Mouse (Mus musculus): Measurements from ENCODE around the gene Vkorc1. TPM values are rescaled to one million over a fixed set of nuclear protein-coding genes. Genes with fewer than 3 reads are reported as not detected.
"Not testable (repeated sequence)": the region's sequence is repeated elsewhere in the genome, so short reads cannot be mapped to it uniquely, and the experiment has no call there.

Vkorc1 gene
- polyA plus RNA-seq (2015; fragmentation: Nextera tagmentation; extraction: Ambion mirVana) = 162 and 165 TPM in 2 replicates

- Histone ChIP-seq H3K4me3 (replicated peaks; ENCODE audit: low read depth, low read length) (peak within 1 kb of the TSS; percentile 65), H3K27me3 (ENCODE audit: insufficient read depth, low read length) (no peaks in the 10 kb centered on the region), H3K9ac (ENCODE audit: low read depth, low read length) (peak within 1 kb of the TSS; percentile 65), H3K4me2 (ENCODE audit: low read length) (peak within 1 kb of the TSS; percentile 88), H3K9me3 (replicated peaks; ENCODE audit: low read length) (no peaks in the 10 kb centered on the region), H3K27ac (peak within 1 kb of the TSS; percentile 81), H3K4me1 (replicated peaks; ENCODE audit: insufficient read depth, low read length) (peaks cover 11% of the 10 kb centered on the region; the same call in 1 of the 2 replicates), H3K36me3 (ENCODE audit: insufficient read depth, low read length) (peaks cover 8% of the 10 kb centered on the region)
- ATAC-seq (replicated peaks; ENCODE audit: low FRiP score, low read depth) (peak; percentile 95), DNase-seq (ENCODE audit: low spot score) (peak; percentile 99)
- peak; percentile 60 for TF ChIP-seq CTCF (IDR thresholded peaks at IDR 0.05; ENCODE audit: low read depth)
- under 1% methylated on average over 26 of the region's 26 CpGs for WGBS
Observed at GRCm38 (mm10) chr7:127895442-127895841, at the start of gene Vkorc1, which contains the start of gene Gm21974. TSS of gene Vkorc1 (minus strand) at chr7:127895617. TSS of gene Gm21974 (minus strand) at chr7:127895454.

DNA sequence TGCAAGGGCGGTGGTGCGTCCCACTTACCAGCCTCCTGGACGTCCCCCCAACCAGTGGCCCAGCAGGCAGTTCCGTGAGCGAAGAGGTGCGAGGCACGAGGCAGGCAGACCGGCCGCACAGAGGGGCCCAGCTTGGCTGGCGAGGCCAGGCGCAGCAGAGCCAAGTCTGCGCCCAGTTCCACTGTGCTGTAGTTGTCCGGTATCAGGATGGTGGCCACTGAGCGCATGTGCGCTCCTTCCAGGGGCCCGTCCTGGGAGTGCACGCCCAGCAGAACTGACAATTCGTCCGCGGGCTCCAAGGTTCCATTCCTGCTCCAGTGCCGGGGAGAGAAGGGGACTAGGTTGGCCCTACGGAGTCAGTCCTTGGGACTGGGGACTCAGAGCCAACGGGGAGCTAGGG, 49.2 kb upstream of the Vkorc1 start:
- no peak for ATAC-seq (replicated peaks; ENCODE audit: low FRiP score, low read depth)
- DNase-seq (ENCODE audit: low spot score) = no peak
- Histone ChIP-seq H3K4me2 (ENCODE audit: low read length) (peak overlapping the region; percentile 16; the same call in 1 of the 2 replicates), H3K9me3 (replicated peaks; ENCODE audit: low read length) (no peaks in the 10 kb centered on the region), H3K27me3 (ENCODE audit: insufficient read depth, low read length) (no peaks in the 10 kb centered on the region), H3K36me3 (ENCODE audit: insufficient read depth, low read length) (no peaks in the 10 kb centered on the region), H3K4me1 (replicated peaks; ENCODE audit: insufficient read depth, low read length) (no peaks in the 10 kb centered on the region), H3K9ac (ENCODE audit: low read depth, low read length) (no peak overlapping the region), H3K27ac (no peak overlapping the region), H3K4me3 (replicated peaks; ENCODE audit: low read depth, low read length) (no peak overlapping the region; the same call in 1 of the 2 replicates)
- WGBS = 12% methylated on average over 23 of the region's 23 CpGs
- no peak for TF ChIP-seq CTCF (IDR thresholded peaks at IDR 0.05; ENCODE audit: low read depth)

DNA sequence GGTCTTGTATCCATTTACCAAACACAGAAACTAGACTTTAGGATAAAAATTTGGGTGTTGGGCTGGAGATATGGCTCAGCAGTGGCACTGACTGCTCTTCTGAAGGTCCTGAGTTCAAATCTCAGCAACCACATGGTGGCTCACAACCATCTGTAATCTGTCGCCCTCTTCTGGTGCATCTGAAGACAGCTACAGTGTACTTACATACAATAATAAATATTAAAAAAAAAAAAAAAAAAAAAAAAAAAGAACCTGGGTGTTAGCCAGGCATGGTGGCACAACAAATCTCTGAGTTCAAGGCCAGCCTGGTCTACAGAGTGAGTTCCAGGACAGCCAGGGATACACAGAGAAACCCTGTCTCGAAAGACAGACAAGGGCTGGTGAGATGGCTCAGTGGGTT, 46.7 kb upstream of the Vkorc1 start:
- H3K4me2 ChIP-seq (ENCODE audit: low read length); H3K4me3 ChIP-seq (replicated peaks; ENCODE audit: low read depth, low read length); H3K4me1 ChIP-seq (replicated peaks; ENCODE audit: insufficient read depth, low read length); DNase-seq (ENCODE audit: low spot score); H3K27me3 ChIP-seq (ENCODE audit: insufficient read depth, low read length); H3K9me3 ChIP-seq (replicated peaks; ENCODE audit: low read length); H3K36me3 ChIP-seq (ENCODE audit: insufficient read depth, low read length); ATAC-seq (replicated peaks; ENCODE audit: low FRiP score, low read depth); H3K27ac ChIP-seq; H3K9ac ChIP-seq (ENCODE audit: low read depth, low read length): not testable (repeated sequence)
- WGBS = 55% methylated on average over 2 of the region's 2 CpGs
- peak; percentile 48 for TF ChIP-seq CTCF (IDR thresholded peaks at IDR 0.05; ENCODE audit: low read depth)

DNA sequence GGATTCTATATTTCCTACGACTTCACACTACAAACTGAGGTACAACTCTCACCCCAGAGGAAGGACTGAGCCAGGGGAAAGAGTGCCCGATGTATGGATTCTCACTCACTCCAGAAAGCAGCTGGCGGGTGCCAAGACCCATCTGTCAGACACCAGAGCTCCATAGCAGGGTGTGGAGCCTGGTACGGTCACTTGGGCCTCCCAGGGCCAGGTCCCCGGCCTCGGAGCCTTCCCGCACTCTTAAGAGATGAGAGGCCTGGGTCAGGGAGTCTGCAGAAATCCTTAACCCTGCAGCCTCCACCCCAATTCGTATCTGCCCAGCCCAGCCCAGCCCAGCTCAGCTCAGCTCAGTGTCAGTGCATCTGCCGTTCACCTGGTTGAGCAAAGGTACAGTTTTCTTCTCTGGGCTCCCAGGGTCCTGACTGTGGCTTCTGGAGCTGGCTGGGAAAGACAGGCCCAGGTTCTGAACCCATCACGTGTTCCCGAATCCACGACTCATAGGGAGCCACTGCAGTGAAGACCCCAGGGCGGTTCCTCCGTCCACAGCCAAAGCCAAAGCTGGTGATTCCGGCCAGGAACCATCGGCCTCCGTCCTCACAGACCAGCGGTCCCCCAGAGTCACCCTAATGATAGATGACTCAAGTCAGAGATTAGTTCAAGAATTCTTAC, 40.9 kb upstream of the Vkorc1 start:
- H3K4me3 ChIP-seq (replicated peaks; ENCODE audit: low read depth, low read length) = peak overlapping the region; percentile 69
- no peak for ATAC-seq (replicated peaks; ENCODE audit: low FRiP score, low read depth)
- 58% methylated on average over 18 of the region's 18 CpGs for WGBS
- H3K9ac ChIP-seq (ENCODE audit: low read depth, low read length) = peak overlapping the region; percentile 77; the same call in 1 of the 2 replicates
- H3K4me2 ChIP-seq (ENCODE audit: low read length) = peak overlapping the region; percentile 97
- DNase-seq (ENCODE audit: low spot score) = no peak
- no peak for TF ChIP-seq CTCF (IDR thresholded peaks at IDR 0.05; ENCODE audit: low read depth)
- no peak overlapping the region for H3K27ac ChIP-seq
- no peaks in the 10 kb centered on the region for H3K9me3 ChIP-seq (replicated peaks; ENCODE audit: low read length)
- H3K36me3 ChIP-seq (ENCODE audit: insufficient read depth, low read length) = no peaks in the 10 kb centered on the region
- H3K4me1 ChIP-seq (replicated peaks; ENCODE audit: insufficient read depth, low read length) = peaks cover 23% of the 10 kb centered on the region
- no peaks in the 10 kb centered on the region for H3K27me3 ChIP-seq (ENCODE audit: insufficient read depth, low read length)

DNA sequence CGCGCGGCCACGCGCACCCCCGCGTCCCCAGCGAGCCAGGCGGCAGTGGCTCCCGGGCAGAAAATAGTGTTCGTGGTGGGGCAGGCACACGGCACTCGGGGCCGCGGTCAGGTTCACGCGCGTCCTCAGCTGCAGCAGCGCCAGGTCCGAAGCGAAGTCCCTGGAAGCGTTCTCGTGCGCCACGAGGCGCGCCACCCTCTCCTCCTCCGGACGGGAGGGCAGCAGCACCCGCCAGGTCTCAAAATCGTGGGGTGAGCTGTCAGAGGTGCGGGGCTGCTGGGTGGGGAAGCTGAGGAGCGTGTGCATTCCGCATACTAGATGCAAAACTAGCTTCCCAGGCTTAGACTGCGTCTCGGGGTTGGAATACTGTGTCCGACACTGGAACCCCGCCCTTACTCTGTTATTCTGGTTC, 40.3 kb upstream of the Vkorc1 start:
- Histone ChIP-seq H3K36me3 (ENCODE audit: insufficient read depth, low read length) (no peaks in the 10 kb centered on the region), H3K4me1 (replicated peaks; ENCODE audit: insufficient read depth, low read length) (peaks cover 27% of the 10 kb centered on the region), H3K9me3 (replicated peaks; ENCODE audit: low read length) (no peaks in the 10 kb centered on the region), H3K4me3 (replicated peaks; ENCODE audit: low read depth, low read length) (peak overlapping the region; percentile 69), H3K27ac (peak overlapping the region; percentile 36; the same call in 1 of the 2 replicates), H3K27me3 (ENCODE audit: insufficient read depth, low read length) (no peaks in the 10 kb centered on the region), H3K9ac (ENCODE audit: low read depth, low read length) (peak overlapping the region; percentile 77), H3K4me2 (ENCODE audit: low read length) (peak overlapping the region; percentile 97)
- WGBS = under 1% methylated on average over 38 of the region's 38 CpGs
- no peak for TF ChIP-seq CTCF (IDR thresholded peaks at IDR 0.05; ENCODE audit: low read depth)
- no peak for DNase-seq (ENCODE audit: low spot score)
- ATAC-seq (replicated peaks; ENCODE audit: low FRiP score, low read depth) = peak; percentile 37

- WGBS = 5% methylated on average over 30 of the region's 32 CpGs
- Histone ChIP-seq H3K4me1 (replicated peaks; ENCODE audit: insufficient read depth, low read length) (peaks cover 27% of the 10 kb centered on the region), H3K36me3 (ENCODE audit: insufficient read depth, low read length) (no peaks in the 10 kb centered on the region), H3K4me2 (ENCODE audit: low read length) (peak overlapping the region; percentile 97), H3K4me3 (replicated peaks; ENCODE audit: low read depth, low read length) (peak overlapping the region; percentile 69), H3K27me3 (ENCODE audit: insufficient read depth, low read length) (no peaks in the 10 kb centered on the region), H3K27ac (peak overlapping the region; percentile 37; the same call in 1 of the 2 replicates), H3K9ac (ENCODE audit: low read depth, low read length) (peak overlapping the region; percentile 77), H3K9me3 (replicated peaks; ENCODE audit: low read length) (no peaks in the 10 kb centered on the region)
- peak; percentile 98 for DNase-seq (ENCODE audit: low spot score)
- TF ChIP-seq CTCF (IDR thresholded peaks at IDR 0.05; ENCODE audit: low read depth) = peak; percentile 99
- peak; percentile 88 for ATAC-seq (replicated peaks; ENCODE audit: low FRiP score, low read depth)
Observed at GRCm38 (mm10) chr7:127935028-127935722, 39.8 kb upstream of the Vkorc1 start.

All from kidney, postnatal 0 days (tissue).